Mouse (Mus musculus): ENCODE data around the gene Cntnap2. TPM values are rescaled to one million over a fixed set of nuclear protein-coding genes. Genes with fewer than 3 reads are reported as not detected.

Gene Cntnap2
- polyA plus RNA-seq, 1 experiment from 2014 or later = 48.2 TPM

DNA sequence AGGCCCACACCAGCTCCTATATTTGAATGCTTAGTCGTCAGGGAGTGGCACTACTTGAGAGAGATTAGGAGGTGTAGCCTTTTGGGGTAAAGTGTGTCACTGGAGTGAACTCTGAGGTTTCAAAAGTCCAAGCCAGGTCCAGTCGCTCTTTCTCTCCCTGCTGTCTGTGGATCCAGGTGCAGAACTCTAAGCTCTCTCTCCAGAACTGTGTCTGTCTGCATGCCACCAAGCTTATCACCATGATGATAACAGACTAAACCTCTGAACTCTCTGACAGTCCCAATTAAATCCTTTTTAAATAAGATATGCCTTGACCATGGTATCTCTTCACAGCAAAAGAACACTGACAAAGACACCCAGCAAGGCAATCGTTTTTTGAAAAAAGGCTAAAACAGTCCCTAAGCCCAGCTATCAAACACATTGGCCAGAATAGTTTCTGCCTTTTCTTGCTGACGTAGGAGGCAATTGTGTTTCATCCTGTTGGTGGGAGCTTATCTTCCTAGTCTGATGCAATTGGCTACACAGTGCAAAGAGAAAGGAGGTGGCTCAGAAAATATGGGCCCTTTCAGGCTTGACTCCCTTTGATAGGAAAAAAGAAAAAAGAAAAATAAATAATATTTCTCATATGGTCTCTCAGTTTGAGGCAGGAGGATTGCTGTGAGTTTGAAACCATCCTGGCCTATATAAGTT, 2281.8 kb downstream of the Cntnap2 start:
- Histone ChIP-seq H3K36me3 (ENCODE audit: control insufficient read depth, insufficient read depth, low read length) (no peaks in the 10 kb centered on the region), H3K4me1 (ENCODE audit: control insufficient read depth, insufficient read depth, low read depth, low read length) (no peaks in the 10 kb centered on the region), H3K9me3 (ENCODE audit: control insufficient read depth, low read length) (no peaks in the 10 kb centered on the region), H3K4me2 (ENCODE audit: low read length) (no peak overlapping the region), H3K9ac (ENCODE audit: low read depth, low read length) (no peak overlapping the region), H3K4me3 (ENCODE audit: low read length) (no peak overlapping the region), H3K27me3 (replicated peaks; ENCODE audit: control insufficient read depth, insufficient read depth, low read length) (no peaks in the 10 kb centered on the region), H3K27ac (ENCODE audit: low read depth, low read length) (no peak overlapping the region)
- WGBS = 75% methylated on average over 4 of the region's 4 CpGs
- no peak for ATAC-seq

DNA sequence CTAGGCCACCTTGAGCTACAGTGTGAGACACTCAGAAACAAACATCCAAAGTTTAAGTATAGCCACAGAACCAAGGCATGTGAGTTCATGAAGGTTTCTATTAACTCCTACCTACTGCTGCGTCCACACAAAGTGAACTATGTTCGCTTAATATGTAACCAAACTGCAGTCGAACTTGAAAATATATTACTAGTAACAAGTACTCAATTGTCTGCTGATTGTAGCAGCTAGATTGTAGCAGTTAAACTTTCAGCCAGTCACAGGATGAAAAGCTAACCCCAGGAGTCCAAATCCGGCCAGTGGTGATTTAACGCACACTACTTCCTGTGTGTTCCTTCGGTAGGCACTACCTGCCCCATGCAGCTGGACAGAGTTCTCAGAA, 2282.3 kb downstream of the Cntnap2 start:
- Histone ChIP-seq H3K4me1 (ENCODE audit: control insufficient read depth, insufficient read depth, low read depth, low read length) (no peaks in the 10 kb centered on the region), H3K36me3 (ENCODE audit: control insufficient read depth, insufficient read depth, low read length) (no peaks in the 10 kb centered on the region), H3K4me3 (ENCODE audit: low read length) (no peak overlapping the region), H3K9ac (ENCODE audit: low read depth, low read length) (no peak overlapping the region), H3K27me3 (replicated peaks; ENCODE audit: control insufficient read depth, insufficient read depth, low read length) (no peaks in the 10 kb centered on the region), H3K4me2 (ENCODE audit: low read length) (no peak overlapping the region), H3K27ac (ENCODE audit: low read depth, low read length) (no peak overlapping the region), H3K9me3 (ENCODE audit: control insufficient read depth, low read length) (no peaks in the 10 kb centered on the region)
- 72% methylated on average over 6 of the region's 6 CpGs for WGBS
- ATAC-seq = no peak

DNA sequence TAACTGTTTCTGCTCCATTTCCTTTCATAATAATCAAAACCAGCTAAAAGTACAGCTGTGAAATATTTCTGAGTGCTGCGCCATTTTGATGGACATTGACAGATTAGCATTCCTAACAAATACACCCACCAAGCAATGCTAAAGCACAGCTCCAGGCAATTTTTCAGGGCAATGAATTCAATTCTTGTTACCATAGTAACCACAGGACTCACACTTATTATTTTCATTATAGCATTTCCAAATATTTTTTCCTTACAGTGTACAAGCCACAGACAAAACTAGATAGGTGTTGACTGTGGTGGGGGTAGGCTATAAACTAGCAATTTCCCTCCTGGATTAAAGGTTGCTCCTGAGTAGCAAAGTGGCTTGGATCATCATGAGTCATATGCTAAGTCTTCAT, 2284.1 kb downstream of the Cntnap2 start:
- H3K27ac ChIP-seq (ENCODE audit: low read depth, low read length) = no peak overlapping the region
- no peaks in the 10 kb centered on the region for H3K4me1 ChIP-seq (ENCODE audit: control insufficient read depth, insufficient read depth, low read depth, low read length)
- H3K4me3 ChIP-seq (ENCODE audit: low read length) = no peak overlapping the region
- H3K4me2 ChIP-seq (ENCODE audit: low read length) = no peak overlapping the region
- WGBS = 72% methylated on average over 1 of the region's 1 CpGs
- ATAC-seq = peak; percentile 30; the same call in 1 of the 2 replicates
- no peak overlapping the region for H3K9ac ChIP-seq (ENCODE audit: low read depth, low read length)
- no peaks in the 10 kb centered on the region for H3K9me3 ChIP-seq (ENCODE audit: control insufficient read depth, low read length)
- no peaks in the 10 kb centered on the region for H3K36me3 ChIP-seq (ENCODE audit: control insufficient read depth, insufficient read depth, low read length)
- no peaks in the 10 kb centered on the region for H3K27me3 ChIP-seq (replicated peaks; ENCODE audit: control insufficient read depth, insufficient read depth, low read length)

DNA sequence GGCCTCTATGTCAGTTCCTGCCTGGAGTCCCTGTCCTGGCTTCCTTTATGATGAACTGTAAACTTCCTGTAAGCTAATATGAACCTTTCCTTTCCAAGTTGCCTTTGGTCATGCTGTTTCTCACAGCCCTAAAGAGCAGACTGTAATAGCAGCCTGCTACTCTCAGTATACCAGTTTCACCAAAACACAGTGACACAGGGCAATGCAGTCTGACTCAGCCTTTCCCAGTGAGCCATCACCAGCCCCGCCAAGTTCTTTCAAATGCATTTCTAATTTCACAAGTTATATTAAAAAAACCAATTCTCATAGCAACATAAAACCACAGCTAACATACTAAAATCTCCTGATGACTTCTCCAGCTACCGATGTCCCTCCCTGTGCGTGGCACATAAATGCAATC, 2285.5 kb downstream of the Cntnap2 start:
- Histone ChIP-seq H3K4me2 (ENCODE audit: low read length) (no peak overlapping the region), H3K27ac (ENCODE audit: low read depth, low read length) (no peak overlapping the region), H3K9ac (ENCODE audit: low read depth, low read length) (no peak overlapping the region), H3K27me3 (replicated peaks; ENCODE audit: control insufficient read depth, insufficient read depth, low read length) (no peaks in the 10 kb centered on the region), H3K4me3 (ENCODE audit: low read length) (no peak overlapping the region), H3K9me3 (ENCODE audit: control insufficient read depth, low read length) (no peaks in the 10 kb centered on the region), H3K36me3 (ENCODE audit: control insufficient read depth, insufficient read depth, low read length) (no peaks in the 10 kb centered on the region), H3K4me1 (ENCODE audit: control insufficient read depth, insufficient read depth, low read depth, low read length) (no peaks in the 10 kb centered on the region)
- no peak for ATAC-seq
- 73% methylated on average over 3 of the region's 3 CpGs for WGBS

DNA sequence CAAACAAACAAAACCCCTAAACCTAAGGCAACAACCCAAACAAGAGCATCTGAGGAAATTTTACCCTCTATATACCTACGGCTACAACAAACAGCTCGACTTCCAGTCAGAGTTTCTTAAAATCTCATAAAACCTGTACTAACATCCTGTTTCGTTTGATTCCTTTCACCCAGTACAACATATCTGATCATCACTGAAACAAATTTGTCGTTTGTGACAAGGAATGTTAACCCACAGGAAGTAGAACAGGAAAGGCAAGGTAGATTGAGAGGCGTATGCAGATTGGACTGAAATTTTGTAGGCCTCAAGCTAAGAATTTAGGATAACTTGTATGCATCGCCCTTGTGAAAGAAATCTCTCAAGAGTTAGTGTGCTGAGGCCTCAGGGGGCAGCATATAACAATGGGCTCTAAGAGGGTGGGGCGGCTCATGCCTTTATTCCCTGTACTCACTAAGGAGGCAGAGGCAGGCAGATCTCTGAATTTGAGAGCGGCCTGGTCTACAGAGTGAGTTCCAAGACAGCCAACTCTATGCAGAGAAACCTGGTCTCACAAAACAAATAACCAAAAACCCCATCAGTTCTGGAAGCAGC, 2291.0 kb downstream of the Cntnap2 start:
- Histone ChIP-seq H3K9me3 (ENCODE audit: control insufficient read depth, low read length) (no peaks in the 10 kb centered on the region), H3K4me1 (ENCODE audit: control insufficient read depth, insufficient read depth, low read depth, low read length) (no peaks in the 10 kb centered on the region), H3K4me3 (ENCODE audit: low read length) (no peak overlapping the region), H3K4me2 (ENCODE audit: low read length) (no peak overlapping the region), H3K9ac (ENCODE audit: low read depth, low read length) (no peak overlapping the region), H3K27me3 (replicated peaks; ENCODE audit: control insufficient read depth, insufficient read depth, low read length) (no peaks in the 10 kb centered on the region), H3K36me3 (ENCODE audit: control insufficient read depth, insufficient read depth, low read length) (no peaks in the 10 kb centered on the region), H3K27ac (ENCODE audit: low read depth, low read length) (no peak overlapping the region)
- WGBS = 93% methylated on average over 8 of the region's 8 CpGs
- no peak for ATAC-seq

Measured in hindbrain, embryonic 16.5 days (tissue).